Mouse (Mus musculus) left cerebral cortex, postnatal 25 days (tissue): ENCODE measurements around the gene Atl1. TPM values are rescaled to one million over a fixed set of nuclear protein-coding genes. Genes with fewer than 3 reads are reported as not detected.

Experiments used
- DNase-seq, 2 experiments: peaks; one replicate each; pipeline ENCODE4 v3.0.0; 2022; ENCODE audit warnings: low spot score in 2 of 2, mixed read lengths in 1 of 2
- intact Hi-C: fragments of 180-260 bp; cut with DNase I; formaldehyde crosslinking; loops from one replicate; pipeline ENCODE4 v1.15.1; 2025
- total RNA-seq, 2 experiments: library from RNA; stranded (reverse); gene quantifications; 2 replicates each; pipeline ENCODE4 v1.2.3; 2021

Gene Atl1
- total RNA-seq, 2 experiments from 2014 or later: 236 to 246 TPM

GRCm38 (mm10) chr12:69879739-69880138, 12.7 kb upstream of the Atl1 start:
- intact Hi-C loops: no loop called here
- no peak for DNase-seq

- intact Hi-C loops: no loop called here
- DNase-seq: no peak
These were observed 11.1 kb upstream of the Atl1 start for GRCm38 (mm10) chr12:69881198-69881905.

- intact Hi-C loops: no loop called here
- no peak for DNase-seq
These were observed 8.4 kb upstream of the Atl1 start for GRCm38 (mm10) chr12:69884053-69884452.

GRCm38 (mm10) chr12:69885170-69885923, 7.1 kb upstream of the Atl1 start:
- no peak for DNase-seq
- intact Hi-C loops: no loop called here

GRCm38 (mm10) chr12:69887776-69888175, 4.6 kb upstream of the Atl1 start:
- DNase-seq: no peak
- intact Hi-C loops: no loop called here

GRCm38 (mm10) chr12:69888345-69888744, 4.1 kb upstream of the Atl1 start:
- no peak for DNase-seq
- intact Hi-C loops: no loop called here

- no peak for DNase-seq
- intact Hi-C loops: loop anchor here (5.0 kb wide), 2 partner anchors 33 to 58 kb away; no protein-coding TSS in a partner anchor
These were observed 2.4 kb upstream of the Atl1 start for GRCm38 (mm10) chr12:69890051-69890450.

GRCm38 (mm10) chr12:69890476-69890875, 1.9 kb upstream of the Atl1 start:
- DNase-seq: peak; percentile 22 to 24
- intact Hi-C loops: loop anchor here (5.0 kb wide), 2 partner anchors 33 to 58 kb away; no protein-coding TSS in a partner anchor

- intact Hi-C loops: loop anchor here (2.0 to 5.0 kb wide), 3 partner anchors 34 to 159 kb away; no protein-coding TSS in a partner anchor
- DNase-seq: no peak
These were observed 693 bp upstream of the Atl1 start for GRCm38 (mm10) chr12:69891721-69892120.

GRCm38 (mm10) chr12:69893927-69894326, 1.5 kb downstream of the Atl1 start:
- intact Hi-C loops: loop anchor here (2.0 to 5.0 kb wide), 3 partner anchors 37 to 161 kb away; no protein-coding TSS in a partner anchor
- no peak for DNase-seq

- intact Hi-C loops: no loop called here
- DNase-seq: no peak
These were observed 2.6 kb downstream of the Atl1 start for GRCm38 (mm10) chr12:69895046-69895445.

GRCm38 (mm10) chr12:69898119-69898518, 5.7 kb downstream of the Atl1 start:
- DNase-seq: no peak
- intact Hi-C loops: no loop called here

- DNase-seq: peak in 1 of 2 experiments; percentile 16
- intact Hi-C loops: no loop called here
These were observed 12.6 kb downstream of the Atl1 start for GRCm38 (mm10) chr12:69904991-69905390.

- intact Hi-C loops: no loop called here
- peak; percentile 73 to 90 for DNase-seq
These were observed 15.5 kb downstream of the Atl1 start for GRCm38 (mm10) chr12:69907667-69908510.

GRCm38 (mm10) chr12:69908511-69908900, 16.1 kb downstream of the Atl1 start:
- intact Hi-C loops: no loop called here
- peak; percentile 89 to 95 for DNase-seq

- DNase-seq: no peak
- intact Hi-C loops: no loop called here
These were observed 19.5 kb downstream of the Atl1 start for GRCm38 (mm10) chr12:69911906-69912305.

GRCm38 (mm10) chr12:69912737-69913136, 20.3 kb downstream of the Atl1 start:
- intact Hi-C loops: no loop called here
- peak in 1 of 2 experiments; percentile 6 for DNase-seq

- intact Hi-C loops: no loop called here
- DNase-seq: no peak
These were observed 25.5 kb downstream of the Atl1 start for GRCm38 (mm10) chr12:69917870-69918269.

- no peak for DNase-seq
- intact Hi-C loops: no loop called here
These were observed 29.7 kb downstream of the Atl1 start for GRCm38 (mm10) chr12:69922099-69922498.

- intact Hi-C loops: no loop called here
These were observed 30.7 kb downstream of the Atl1 start for GRCm38 (mm10) chr12:69923128-69923527.

More at GRCm38 (mm10) chr12:69923128-69923527, 30.7 kb downstream of the Atl1 start:
- no peak for DNase-seq
